9 mouse cellular contexts compared by ENCODE assay signal in the genomic region with DNA sequence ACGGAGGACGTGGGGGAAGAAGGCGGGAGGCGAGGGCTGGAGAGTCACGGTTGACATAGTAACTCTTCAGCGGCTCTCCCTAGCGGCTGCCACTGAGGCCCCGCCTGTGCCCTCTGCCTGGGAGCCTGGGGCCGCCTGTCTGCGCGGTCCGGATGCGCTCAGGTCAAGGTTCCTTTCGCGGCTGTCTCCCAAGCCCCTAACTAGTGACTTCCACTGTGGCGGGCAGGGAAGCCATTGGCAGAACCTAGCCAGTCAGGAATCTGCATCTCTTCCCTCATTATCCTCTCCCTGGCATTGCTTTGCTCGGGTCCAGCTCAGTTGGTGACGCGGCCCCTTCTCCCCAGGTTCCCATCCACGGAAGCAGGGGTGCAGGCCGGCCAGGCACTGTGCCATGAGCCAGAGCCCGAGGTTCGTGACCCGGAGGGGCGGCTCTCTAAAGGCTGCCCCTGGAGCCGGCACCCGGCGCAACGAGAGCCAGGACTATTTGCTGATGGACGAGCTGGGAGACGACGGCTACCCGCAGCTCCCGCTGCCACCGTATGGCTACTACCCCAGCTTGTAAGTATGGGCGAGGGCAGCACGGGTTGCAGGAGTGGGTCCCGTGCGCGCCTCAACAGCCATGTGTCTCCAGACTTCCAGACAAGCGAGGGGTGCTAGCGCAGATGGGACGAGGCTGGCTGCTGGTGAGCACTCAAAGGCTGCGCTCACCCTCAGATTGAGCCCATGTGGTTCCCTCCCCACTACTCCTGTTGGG. TPM values are rescaled to one million over a fixed set of nuclear protein-coding genes. Genes with fewer than 3 reads are reported as not detected.
DNase-seq lines count a peak whose midpoint lies in the region; ATAC-seq lines count a peak whose summit lies in the region.
"Had no signal": no experiment of that assay in that cellular context is flagged by ENCODE, and none has a peak within 500 bp of the region (broad histone marks: within the 10 kb centered on the region; RNA-seq: fewer than 3 reads in every experiment).

A gene (plus strand): TSS at position 102 of the 754 bp plus-strand sequence.

- no peak within 1 kb of the TSS for H3K9ac ChIP-seq in liver, embryonic 16.5 days (ENCODE audit: low read depth, low read length)
- H3K9ac ChIP-seq in neural tube, embryonic 15.5 days (replicated peaks), result peak within 1 kb of the TSS; percentile 40

- no peaks in the 10 kb centered on the region for H3K36me3 ChIP-seq in embryonic facial prominence, embryonic 10.5 days (replicated peaks)
- H3K36me3 ChIP-seq in liver, embryonic 16.5 days (ENCODE audit: control insufficient read depth, insufficient read depth), result no peaks in the 10 kb centered on the region
- H3K36me3 ChIP-seq in neural tube, embryonic 15.5 days, result no peaks in the 10 kb centered on the region

- H3K4me1 ChIP-seq in embryonic facial prominence, embryonic 10.5 days, result peaks cover 12% of the 10 kb centered on the region
- no peaks in the 10 kb centered on the region for H3K4me1 ChIP-seq in liver, embryonic 16.5 days (ENCODE audit: control insufficient read depth, low read depth, low read length)
- H3K4me1 ChIP-seq in neural tube, embryonic 15.5 days, result peaks cover 11% of the 10 kb centered on the region

- H3K9me3 ChIP-seq in embryonic facial prominence, embryonic 10.5 days, result no peaks in the 10 kb centered on the region
- no peaks in the 10 kb centered on the region for H3K9me3 ChIP-seq in liver, embryonic 16.5 days (replicated peaks; ENCODE audit: control insufficient read depth, low read length)
- H3K9me3 ChIP-seq in neural tube, embryonic 15.5 days (replicated peaks), result no peaks in the 10 kb centered on the region

- peak within 1 kb of the TSS; percentile 31 for H3K4me2 ChIP-seq in liver, embryonic 16.5 days (ENCODE audit: low read depth, low read length)
- peak within 1 kb of the TSS; percentile 97 for H3K4me2 ChIP-seq in neural tube, embryonic 15.5 days

- peak within 1 kb of the TSS; percentile 68 for H3K4me3 ChIP-seq in embryonic facial prominence, embryonic 10.5 days
- H3K4me3 ChIP-seq in liver, embryonic 16.5 days (ENCODE audit: low read depth, low read length), result peak within 1 kb of the TSS; percentile 1; the same call in 1 of the 2 replicates
- H3K4me3 ChIP-seq in neural tube, embryonic 15.5 days (replicated peaks), result peak within 1 kb of the TSS; percentile 55

- H3K27ac ChIP-seq in embryonic facial prominence, embryonic 10.5 days (replicated peaks), result peak within 1 kb of the TSS; percentile 69
- no peak within 1 kb of the TSS for H3K27ac ChIP-seq in liver, embryonic 16.5 days (ENCODE audit: low read length)
- no peak within 1 kb of the TSS for H3K27ac ChIP-seq in neural tube, embryonic 15.5 days (replicated peaks)
- H3K27ac ChIP-seq: macrophage had no signal

- under 1% methylated on average over 44 of the region's 44 CpGs for WGBS in embryonic facial prominence, embryonic 10.5 days
- under 1% methylated on average over 44 of the region's 44 CpGs for WGBS in liver, embryonic 16.5 days (ENCODE audit: insufficient replicate concordance)
- under 1% methylated on average over 44 of the region's 44 CpGs for WGBS in neural tube, embryonic 15.5 days

- peak; percentile 89 for DNase-seq in heart, adult 11 months
- no peak for DNase-seq in heart, adult 18-20 months
- DNase-seq in embryonic facial prominence, embryonic 10.5 days (ENCODE audit: low spot score), result peak; percentile 72
- DNase-seq in heart, postnatal 14 days, result peak; percentile 4 to 21
- DNase-seq in kidney, postnatal 4 days, result peak; percentile 59 to 71
- no peak for DNase-seq in B cell, adult 2 months

- intact Hi-C loops in heart, postnatal 14 days (cut with DNase I), result no loop called here

- H3K27me3 ChIP-seq in embryonic facial prominence, embryonic 10.5 days (replicated peaks; ENCODE audit: low read depth, poor library complexity, severe bottlenecking), result peaks cover 31% of the 10 kb centered on the region
- H3K27me3 ChIP-seq in liver, embryonic 16.5 days (ENCODE audit: control insufficient read depth, insufficient read depth, low read depth, low read length), result peaks cover 9% of the 10 kb centered on the region
- H3K27me3 ChIP-seq in neural tube, embryonic 15.5 days (replicated peaks), result peaks cover 4% of the 10 kb centered on the region

- 0 out of 2 replicates have a peak, but pooled peaks have one; percentile 32 for ATAC-seq in liver, embryonic 16.5 days (ENCODE audit: low read depth)
- ATAC-seq in neural tube, embryonic 15.5 days (ENCODE audit: low FRiP score), result peak; percentile 89

RNA-seq across cellular contexts. Expression of the gene that starts here (rescaled TPM):
- under 1 TPM; 0.35 to 0.41 TPM for total RNA-seq in heart, adult 18-20 months (2021)
- 1.5 and 1.6 TPM in 2 replicates for polyA plus RNA-seq in embryonic facial prominence, embryonic 10.5 days (2016; fragmentation: Nextera tagmentation; extraction: Ambion mirVana)
- total RNA-seq in heart, postnatal 14 days (2021), result under 1 TPM; 0.78 to 0.86 TPM
- 1.4 and 1.7 TPM in 2 replicates for polyA plus RNA-seq in liver, embryonic 16.5 days (2015; fragmentation: Nextera tagmentation; extraction: Ambion mirVana)
- polyA plus RNA-seq in neural tube, embryonic 15.5 days (2015; fragmentation: Nextera tagmentation; extraction: Ambion mirVana), result 0.74 and 0.78 TPM in 2 replicates

Comparison
In these comparisons a context has a peak if more than half of its experiments do, and no peak if none do; other contexts are left out.
1. DNase-seq: peak in heart, adult 11 months (single experiment), embryonic facial prominence, embryonic 10.5 days (single experiment) and kidney, postnatal 4 days (2 of 2); none in heart, adult 18-20 months (0 of 2) and B cell, adult 2 months (0 of 2).
2. Peak in DNase-seq in heart, postnatal 14 days; RNA of the gene not detected or under 1 TPM.
3. Peak in ATAC-seq, H3K4me3 ChIP-seq, H3K9ac ChIP-seq and H3K4me2 ChIP-seq in neural tube, embryonic 15.5 days; RNA of the gene not detected or under 1 TPM.
4. H3K4me3 ChIP-seq: peak in every context shown above with its lines; median percentile 68 in embryonic facial prominence, embryonic 10.5 days; 55 in neural tube, embryonic 15.5 days; 1 in liver, embryonic 16.5 days.